Mouse (Mus musculus): Measurements from ENCODE around the gene Kif18b.

Kif18b gene

GRCm38 (mm10) chr11:102937529-102938182 lies 12.7 kb upstream of the Kif18b start:
- no peak for DNase-seq (ENCODE audit: low spot score in 2 of 2)

DNA sequence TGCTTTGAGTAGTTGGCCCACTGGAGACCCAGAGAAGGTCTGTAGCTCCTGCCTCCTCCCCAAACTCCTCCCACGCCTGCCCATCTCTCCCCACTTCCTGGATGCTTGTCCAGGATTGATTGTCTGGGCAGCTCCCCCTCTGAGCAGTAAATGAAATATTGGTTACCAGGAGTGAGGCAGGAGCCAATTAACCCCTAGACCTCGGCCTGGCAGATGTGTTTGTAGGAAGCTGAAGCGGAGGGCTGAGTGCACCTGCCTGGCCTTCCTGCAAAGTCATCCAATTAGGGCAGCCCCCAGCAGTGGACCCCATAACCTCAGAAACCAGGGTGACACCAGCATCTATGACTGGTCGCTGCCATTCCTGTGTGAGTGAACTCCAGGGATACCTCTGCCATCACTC lies 11.3 kb upstream of the Kif18b start:
- no peak for DNase-seq (ENCODE audit: low spot score in 2 of 2)

GRCm38 (mm10) chr11:102930672-102931071 lies 5.7 kb upstream of the Kif18b start:
- DNase-seq (ENCODE audit: low spot score in 2 of 2) = no peak

DNA sequence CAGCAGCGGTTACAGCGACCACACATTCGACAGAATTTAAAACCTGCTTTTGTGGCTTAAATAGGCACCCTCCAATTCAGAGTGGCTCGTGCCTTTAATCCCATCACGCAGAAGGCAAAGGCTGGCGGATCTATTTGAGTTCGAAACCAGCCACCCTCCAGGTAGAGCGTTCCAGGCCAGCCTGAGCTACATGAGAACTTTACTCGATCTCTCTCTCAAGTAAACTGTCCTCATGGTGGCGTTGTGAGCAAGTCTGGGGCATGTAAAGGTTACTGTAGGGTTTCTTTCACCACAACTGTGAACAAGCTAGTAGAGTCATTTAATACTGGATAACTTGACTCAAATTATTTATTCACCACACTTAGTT lies 410 bp upstream of the Kif18b start:
- DNase-seq (ENCODE audit: low spot score in 2 of 2) = peak in 1 of 2 experiments; percentile 56

- no peak for DNase-seq (ENCODE audit: low spot score in 2 of 2)
These were observed 3.4 kb downstream of the Kif18b start for GRCm38 (mm10) chr11:102921491-102921890.

DNA sequence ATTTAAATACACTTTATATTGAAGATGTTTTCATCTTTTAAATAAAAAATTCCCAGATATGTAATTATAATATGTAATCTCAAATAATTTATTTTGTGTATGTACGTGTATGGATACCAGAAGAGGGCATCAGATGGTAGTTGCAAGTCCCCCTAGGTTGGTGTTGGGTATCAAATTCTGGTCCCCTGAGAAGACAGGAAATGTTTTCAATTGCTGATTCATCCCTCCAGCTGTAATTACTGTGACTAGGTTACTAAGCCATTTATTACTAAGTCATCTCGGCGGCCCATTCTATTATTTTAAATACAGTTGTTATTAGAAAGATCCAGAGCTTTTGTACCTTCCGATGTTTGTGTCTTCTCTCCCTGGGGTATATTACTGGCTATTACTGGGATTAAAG lies 6.8 kb downstream of the Kif18b start:
- DNase-seq (ENCODE audit: low spot score in 2 of 2) = no peak

DNA sequence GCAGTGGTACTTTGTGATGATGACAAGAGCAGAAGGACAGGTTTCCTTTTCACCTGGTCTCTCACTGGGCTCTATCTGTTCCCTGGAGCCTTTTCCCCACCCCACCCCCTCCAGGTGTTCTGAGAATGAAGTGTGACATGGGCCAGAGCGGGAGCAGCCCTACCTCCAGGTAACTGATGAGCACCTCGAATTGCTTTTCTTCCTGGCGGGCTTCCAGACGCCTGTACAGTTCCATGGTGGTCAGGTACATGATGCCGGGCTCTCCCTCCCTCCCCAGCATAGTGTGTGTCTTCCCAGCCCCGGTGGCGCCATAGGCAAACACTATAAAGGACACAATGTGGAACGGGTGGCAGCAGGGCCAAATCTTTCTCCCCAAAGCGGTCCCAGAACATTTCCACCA lies 9.5 kb downstream of the Kif18b start:
- no peak for DNase-seq (ENCODE audit: low spot score in 2 of 2)

- no peak for DNase-seq (ENCODE audit: low spot score in 2 of 2)
These were observed 13.5 kb downstream of the Kif18b start for GRCm38 (mm10) chr11:102911376-102911775.

- DNase-seq (ENCODE audit: low spot score in 2 of 2) = no peak
These were observed 21.3 kb downstream of the Kif18b start for GRCm38 (mm10) chr11:102903654-102904053.

GRCm38 (mm10) chr11:102902107-102902506 lies 22.8 kb downstream of the Kif18b start:
- DNase-seq (ENCODE audit: low spot score in 2 of 2) = no peak

- no peak for DNase-seq (ENCODE audit: low spot score in 2 of 2)
These were observed 23.7 kb downstream of the Kif18b start for GRCm38 (mm10) chr11:102901199-102901598.

GRCm38 (mm10) chr11:102900763-102901162 lies 24.2 kb downstream of the Kif18b start, which contains the start of gene Gfap:
Gfap (minus strand) TSS chr11:102900912.
- DNase-seq (ENCODE audit: low spot score in 2 of 2) = peak; percentile 33 to 65

DNA sequence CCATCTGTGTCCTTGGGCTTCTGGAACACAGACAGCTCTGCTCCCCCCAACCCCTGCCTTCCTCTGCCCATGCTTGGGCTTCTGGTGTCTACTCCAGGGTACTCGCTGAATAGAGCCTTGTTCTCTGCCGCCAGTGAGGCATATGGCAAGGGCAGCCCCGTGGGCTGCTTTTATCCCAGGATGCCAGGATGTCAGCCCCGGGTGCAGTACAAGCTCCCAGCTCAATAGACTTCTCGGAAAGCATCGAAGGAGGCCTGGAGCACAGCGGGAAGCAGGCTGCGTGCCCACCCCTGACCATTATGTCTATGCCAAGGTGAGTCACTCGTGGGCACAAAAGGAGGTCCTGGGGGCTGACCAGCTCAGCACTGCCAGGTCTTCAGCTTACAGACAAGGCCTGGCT lies 26.5 kb downstream of the Kif18b start:
- DNase-seq (ENCODE audit: low spot score in 2 of 2) = no peak

- DNase-seq (ENCODE audit: low spot score in 2 of 2) = no peak
These were observed 28.3 kb downstream of the Kif18b start for GRCm38 (mm10) chr11:102896641-102897040.

DNA sequence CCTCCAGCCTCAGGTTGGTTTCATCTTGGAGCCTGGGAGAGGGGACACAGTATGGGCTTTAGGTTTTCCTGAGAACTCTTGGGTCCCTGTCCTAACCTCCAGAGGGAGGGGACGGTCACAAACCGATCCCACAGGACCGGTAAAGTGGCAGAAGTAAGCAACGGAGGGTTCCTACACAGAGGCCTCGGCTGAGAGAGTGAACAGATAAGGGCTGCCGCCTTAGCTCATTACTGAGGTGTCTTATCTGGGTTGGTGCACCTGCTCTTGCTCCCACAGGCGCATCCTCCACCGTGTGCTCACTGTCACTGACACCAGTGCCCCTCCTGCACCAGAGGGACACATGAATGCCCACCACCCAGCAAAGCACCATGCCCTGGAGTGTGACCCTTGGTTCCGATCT lies 29.1 kb downstream of the Kif18b start:
- DNase-seq (ENCODE audit: low spot score in 2 of 2) = peak; percentile 44 to 52

DNA sequence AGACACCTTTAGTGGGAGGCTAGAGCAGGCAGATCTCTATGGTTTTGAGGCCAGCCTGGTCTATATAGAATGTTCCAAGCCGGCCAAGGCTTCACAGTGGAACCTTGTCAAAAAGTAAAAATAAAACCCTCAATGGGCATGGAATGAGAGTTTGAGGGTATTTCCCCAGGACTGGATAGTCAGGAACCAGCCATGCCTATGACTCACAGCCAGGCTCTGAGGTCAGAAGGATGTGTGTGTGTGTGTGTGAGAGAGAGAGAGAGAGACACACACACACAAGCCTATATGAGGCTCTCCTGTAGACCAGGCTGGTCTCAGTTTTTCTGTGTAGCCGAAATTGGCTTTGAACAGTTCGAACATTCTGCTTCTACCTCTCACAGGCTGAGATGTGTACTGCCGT lies 30.2 kb downstream of the Kif18b start:
- no peak for DNase-seq (ENCODE audit: low spot score in 2 of 2)

- DNase-seq (ENCODE audit: low spot score in 2 of 2) = peak; percentile 62 to 71
These were observed 31.8 kb downstream of the Kif18b start for GRCm38 (mm10) chr11:102893015-102893651.

GRCm38 (mm10) chr11:102890096-102890495 lies 34.8 kb downstream of the Kif18b start:
- DNase-seq (ENCODE audit: low spot score in 2 of 2) = no peak

GRCm38 (mm10) chr11:102888135-102888534 lies 36.8 kb downstream of the Kif18b start:
- DNase-seq (ENCODE audit: low spot score in 2 of 2) = no peak

DNA sequence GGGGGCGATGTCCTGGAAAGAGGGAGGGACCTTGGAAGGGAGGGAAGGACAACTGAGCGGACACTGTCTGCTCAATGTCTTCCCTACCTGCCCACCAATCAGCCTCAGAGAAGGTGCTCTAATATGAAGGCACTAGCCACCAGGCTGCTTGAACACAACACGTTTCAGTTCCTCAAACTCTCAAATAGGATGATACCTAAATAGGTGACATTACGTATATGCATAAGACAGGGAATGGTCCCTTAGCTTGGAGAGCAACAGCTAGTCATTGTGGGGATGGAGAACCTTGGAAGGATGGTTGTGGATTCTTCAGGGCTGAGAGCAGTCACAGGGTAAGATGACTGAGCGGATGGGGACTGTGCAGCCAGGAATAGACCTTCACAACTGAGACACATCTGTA lies 37.5 kb downstream of the Kif18b start:
- no peak for DNase-seq (ENCODE audit: low spot score in 2 of 2)

DNA sequence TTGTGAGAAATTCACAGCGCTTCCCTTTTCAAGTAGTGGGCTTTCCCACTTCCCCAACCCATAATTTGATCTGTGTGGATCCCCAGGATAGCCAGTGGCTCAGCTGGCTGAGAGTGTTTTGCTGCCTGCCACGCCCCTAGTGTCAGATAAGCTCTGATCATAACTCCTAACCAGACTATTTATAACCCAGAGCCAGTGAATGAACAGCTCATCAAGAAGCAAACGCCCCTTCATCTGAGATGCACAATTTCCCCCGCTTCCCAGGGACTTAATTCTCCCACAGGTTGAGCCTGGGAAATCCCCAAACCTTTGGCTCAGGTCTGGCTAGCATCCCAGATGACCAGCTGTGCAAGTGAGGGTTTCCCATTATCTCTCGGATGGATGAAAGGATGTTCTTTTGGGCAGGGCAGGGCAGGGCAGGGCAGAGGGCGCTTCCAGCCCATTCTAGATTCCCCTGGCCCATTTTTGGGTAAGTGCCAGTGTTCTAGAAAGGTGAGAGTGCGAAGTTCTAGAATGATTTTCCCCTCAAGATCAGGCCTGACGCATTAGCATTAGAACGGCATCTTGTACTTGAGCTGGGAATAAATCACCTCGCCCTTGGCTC lies 40.2 kb downstream of the Kif18b start, which contains the start of gene Fam187a:
Gene Fam187a, plus strand, starts transcription at position 554 of the 604 bp plus-strand sequence.
- no peak for DNase-seq (ENCODE audit: low spot score in 2 of 2)

- DNase-seq (ENCODE audit: low spot score in 2 of 2) = no peak
These were observed 43.4 kb downstream of the Kif18b start for GRCm38 (mm10) chr11:102881314-102882198.

All from spleen, postnatal 14 days (tissue).